In the genomic region with DNA sequence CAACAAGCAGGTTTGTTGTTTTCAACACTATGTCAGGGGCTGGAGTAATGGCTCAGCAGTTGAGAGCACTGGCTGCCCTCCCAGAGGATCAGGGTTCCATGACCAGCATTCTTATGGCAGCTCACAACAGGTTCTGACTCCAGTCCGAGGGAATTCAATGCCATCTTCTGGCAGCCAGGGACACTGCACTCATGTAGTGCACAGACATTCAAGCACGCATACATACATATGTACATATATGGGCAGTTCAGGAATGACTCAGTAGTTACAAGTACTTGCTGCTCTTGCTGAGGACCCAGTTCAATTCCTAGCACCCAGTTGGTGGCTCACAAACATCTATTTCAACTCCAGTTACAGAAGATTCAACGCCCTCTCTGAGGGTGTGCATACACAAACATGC, we compare ENCODE assay signal across 14 mouse cellular contexts. TPM values are rescaled to one million over a fixed set of nuclear protein-coding genes. Genes with fewer than 3 reads are reported as not detected.
DNase-seq lines count a peak whose midpoint lies in the region; ATAC-seq and TF ChIP-seq lines count a peak whose summit lies in the region.
"Had no signal": no experiment of that assay in that cellular context is flagged by ENCODE, and none has a peak within 500 bp of the region (broad histone marks: within the 10 kb centered on the region; RNA-seq: fewer than 3 reads in every experiment).

No protein-coding gene starts in this region.

- H3K27ac ChIP-seq in kidney, adult 2 months (ENCODE audit: insufficient read depth, low read depth, low read length), result no peak overlapping the region
- H3K27ac ChIP-seq in liver, embryonic 13.5 days, result no peak overlapping the region
- no peak overlapping the region for H3K27ac ChIP-seq in midbrain, embryonic 15.5 days
- H3K27ac ChIP-seq: hindbrain, embryonic 13.5 days; limb, embryonic 13.5 days; neural tube, embryonic 12.5 days had no signal

- no peak overlapping the region for H3K4me3 ChIP-seq in kidney, adult 2 months (ENCODE audit: insufficient read depth, low read depth, low read length)
- no peak overlapping the region for H3K4me3 ChIP-seq in liver, embryonic 13.5 days (replicated peaks)
- H3K4me3 ChIP-seq in midbrain, embryonic 15.5 days, result no peak overlapping the region
- H3K4me3 ChIP-seq: erythroblast, embryonic 14.5 days; hindbrain, embryonic 13.5 days; limb, embryonic 13.5 days; neural tube, embryonic 12.5 days had no signal

- no peak overlapping the region for H3K4me2 ChIP-seq in liver, embryonic 13.5 days
- no peak overlapping the region for H3K4me2 ChIP-seq in midbrain, embryonic 15.5 days
- H3K4me2 ChIP-seq: hindbrain, embryonic 13.5 days; limb, embryonic 13.5 days; neural tube, embryonic 12.5 days had no signal

- no peaks in the 10 kb centered on the region for H3K9me3 ChIP-seq in liver, embryonic 13.5 days (replicated peaks)
- no peaks in the 10 kb centered on the region for H3K9me3 ChIP-seq in midbrain, embryonic 15.5 days
- H3K9me3 ChIP-seq: hindbrain, embryonic 13.5 days; limb, embryonic 13.5 days; neural tube, embryonic 12.5 days had no signal

- intact Hi-C loops in left cerebral cortex, postnatal 36 days (cut with DNase I), result no loop called here

- ATAC-seq in liver, embryonic 13.5 days (ENCODE audit: low read depth), result peak; percentile 47; the same call in 1 of the 2 replicates
- ATAC-seq in midbrain, embryonic 15.5 days (replicated peaks), result no peak
- ATAC-seq: activated CD4-positive, CD25-positive, alpha-beta regulatory T cell, adult 4 months had no signal

- 86% methylated on average over 3 of the region's 3 CpGs for WGBS in kidney, adult 2 months
- WGBS in liver, embryonic 13.5 days (ENCODE audit: insufficient replicate concordance), result 78% methylated on average over 3 of the region's 3 CpGs
- 90% methylated on average over 3 of the region's 3 CpGs for WGBS in midbrain, embryonic 15.5 days

- no peaks in the 10 kb centered on the region for H3K27me3 ChIP-seq in kidney, adult 2 months (replicated peaks; ENCODE audit: control insufficient read depth, insufficient read depth, low read length)
- no peaks in the 10 kb centered on the region for H3K27me3 ChIP-seq in liver, embryonic 13.5 days
- no peaks in the 10 kb centered on the region for H3K27me3 ChIP-seq in midbrain, embryonic 15.5 days (replicated peaks)
- H3K27me3 ChIP-seq: hindbrain, embryonic 13.5 days; limb, embryonic 13.5 days; neural tube, embryonic 12.5 days had no signal

- peak; percentile 59 for TF ChIP-seq CTCF in kidney, adult 2 months (conservative IDR thresholded peaks at IDR 0.05; ENCODE audit: insufficient read depth, insufficient read length, low read depth, low read length)

- H3K4me1 ChIP-seq in kidney, adult 2 months (ENCODE audit: control insufficient read depth, insufficient read depth, low read length), result peaks cover 22% of the 10 kb centered on the region; the same call in 1 of the 2 replicates
- H3K4me1 ChIP-seq in liver, embryonic 13.5 days (replicated peaks), result peaks cover 69% of the 10 kb centered on the region
- H3K4me1 ChIP-seq in midbrain, embryonic 15.5 days, result peaks cover 13% of the 10 kb centered on the region

- no peaks in the 10 kb centered on the region for H3K36me3 ChIP-seq in kidney, adult 2 months (ENCODE audit: control insufficient read depth, insufficient read depth, low read length)
- H3K36me3 ChIP-seq in liver, embryonic 13.5 days, result no peaks in the 10 kb centered on the region
- H3K36me3 ChIP-seq in midbrain, embryonic 15.5 days (replicated peaks), result no peaks in the 10 kb centered on the region
- H3K36me3 ChIP-seq: hindbrain, embryonic 13.5 days; limb, embryonic 13.5 days; neural tube, embryonic 12.5 days had no signal

- H3K9ac ChIP-seq in liver, embryonic 13.5 days, result no peak overlapping the region
- no peak overlapping the region for H3K9ac ChIP-seq in midbrain, embryonic 15.5 days
- H3K9ac ChIP-seq: hindbrain, embryonic 13.5 days; limb, embryonic 13.5 days; neural tube, embryonic 12.5 days had no signal

- TF ChIP-seq POLR2A in kidney, adult 2 months (IDR thresholded peaks at IDR 0.05; ENCODE audit: low read depth, low read length), result no peak

- DNase-seq in kidney, adult 2 months, result peak; percentile 41
- no peak for DNase-seq in kidney, postnatal 25 days
- DNase-seq in 416B (ENCODE audit: low read depth) (peak; percentile 45), ES-CJ7 (ENCODE audit: low read depth, low spot score) (peak; percentile 81)
- no peak for DNase-seq in liver, embryonic 13.5 days
- no peak for DNase-seq in left cerebral cortex, postnatal 36 days (ENCODE audit: low spot score in 2 of 2)
- no peak for DNase-seq in adrenal gland, postnatal 36 days
- DNase-seq: cerebellum, adult 2 months had no signal

RNA-seq across cellular contexts. Expression of a gene that starts 6.9 kb away (rescaled TPM):
- polyA plus RNA-seq in kidney, adult 2 months (2012; rRNA removed), result 23.2 and 38.2 TPM in 2 replicates
- polyA plus RNA-seq in liver, embryonic 13.5 days (2015; fragmentation: Nextera tagmentation; extraction: Ambion mirVana), result 132 and 152 TPM in 2 replicates
- 10 to 100 TPM; 60.2 to 62.8 TPM for total RNA-seq in left cerebral cortex, postnatal 36 days (2021)
- 100 to 1,000 TPM; 138 to 145 TPM for total RNA-seq in adrenal gland, postnatal 36 days (2021)
- polyA plus RNA-seq in midbrain, embryonic 15.5 days (2015; fragmentation: Nextera tagmentation; extraction: Ambion mirVana), result 166 and 168 TPM in 2 replicates

RNA-seq across cellular contexts. Expression of a gene that starts 46.4 kb away (rescaled TPM):
- 3.7 and 4.6 TPM in 2 replicates for polyA plus RNA-seq in kidney, adult 2 months (2012; rRNA removed)
- polyA plus RNA-seq in liver, embryonic 13.5 days (2015; fragmentation: Nextera tagmentation; extraction: Ambion mirVana), result 54.8 and 67.3 TPM in 2 replicates
- 10 to 100 TPM; 12.8 to 15.5 TPM for total RNA-seq in left cerebral cortex, postnatal 36 days (2021)
- 10 to 100 TPM; 15.0 to 15.4 TPM for total RNA-seq in adrenal gland, postnatal 36 days (2021)
- polyA plus RNA-seq in midbrain, embryonic 15.5 days (2015; fragmentation: Nextera tagmentation; extraction: Ambion mirVana), result 33.7 and 34.7 TPM in 2 replicates

Comparison
In these comparisons a context has a peak if more than half of its experiments do, and no peak if none do; other contexts are left out.
1. DNase-seq: peak in kidney, adult 2 months (single experiment), 416B (single experiment) and ES-CJ7 (single experiment); none in kidney, postnatal 25 days (0 of 2), liver, embryonic 13.5 days (single experiment), left cerebral cortex, postnatal 36 days (0 of 2) and adrenal gland, postnatal 36 days (0 of 2).